ENCODE assay signal across 22 mouse cellular contexts in genomic region chr2:133521193-133521592, GRCm38 (mm10). TPM values are rescaled to one million over a fixed set of nuclear protein-coding genes. Genes with fewer than 3 reads are reported as not detected.
"Had no signal": no experiment of that assay in that cellular context is flagged by ENCODE, and none has a peak within 500 bp of the region (broad histone marks: within the 10 kb centered on the region; RNA-seq: fewer than 3 reads in every experiment).

No protein-coding gene starts in this region.

- H3K4me2 ChIP-seq: limb, embryonic 15.5 days; liver, embryonic 11.5 days; lung, embryonic 14.5 days; midbrain, embryonic 13.5 days; neural tube, embryonic 13.5 days had no signal

- H3K27ac ChIP-seq: limb, embryonic 15.5 days; liver, embryonic 14.5 days; macrophage; midbrain, embryonic 10.5 days; midbrain, embryonic 13.5 days; neural tube, embryonic 13.5 days had no signal

- H3K9me3 ChIP-seq: limb, embryonic 15.5 days; megakaryocyte, embryonic 14.5 days; midbrain, embryonic 10.5 days; midbrain, embryonic 13.5 days; neural tube, embryonic 13.5 days had no signal

- H3K4me1 ChIP-seq: megakaryocyte, embryonic 14.5 days; midbrain, embryonic 13.5 days; neural tube, embryonic 13.5 days had no signal

- H3K9ac ChIP-seq: limb, embryonic 15.5 days; liver, embryonic 14.5 days; liver, postnatal 0 days; lung, embryonic 14.5 days; midbrain, embryonic 13.5 days; neural tube, embryonic 13.5 days had no signal

- H3K27me3 ChIP-seq: limb, embryonic 15.5 days; midbrain, embryonic 13.5 days; neural tube, embryonic 13.5 days had no signal

- DNase-seq: kidney, adult 9 months; kidney, postnatal 14 days; kidney, postnatal 4 days; liver, postnatal 0 days; lung, embryonic 14.5 days; retina, postnatal 1 day; right cerebral cortex, postnatal 25 days; thymus, adult 18-20 months; thymus, postnatal 36 days had no signal

- ATAC-seq: liver, postnatal 0 days; lung, postnatal 0 days; midbrain, embryonic 13.5 days; midbrain, embryonic 16.5 days had no signal

- H3K36me3 ChIP-seq: limb, embryonic 15.5 days; midbrain, embryonic 10.5 days; midbrain, embryonic 13.5 days; neural tube, embryonic 13.5 days had no signal

- H3K4me3 ChIP-seq: limb, embryonic 15.5 days; megakaryocyte, embryonic 14.5 days; midbrain, embryonic 10.5 days; midbrain, embryonic 13.5 days; myocyte; neural tube, embryonic 13.5 days had no signal

RNA-seq across cellular contexts. Expression of gene Bmp2, which starts 30.8 kb away (rescaled TPM):
- total RNA-seq: monocyte, adult 5-6 weeks; neutrophil, adult 5-6 weeks had no signal
